Mouse (Mus musculus) lung, postnatal 0 days (tissue): Measurements from ENCODE around the gene Runx2.

Experiments used
- CTCF ChIP-seq: IDR thresholded peaks from 2 replicates; pipeline ENCODE4 v1.5.1; 2016; ENCODE audit warnings: antibody characterized with exemption, mild to moderate bottlenecking
- EP300 ChIP-seq: IDR thresholded peaks from 2 replicates; pipeline ENCODE4 v1.6.1; 2016; ENCODE audit warnings: antibody characterized with exemption, mild to moderate bottlenecking, control low read depth

GRCm38 (mm10) chr17:44546801-44547200, 267.8 kb downstream of the Runx2 start:
- TF ChIP-seq EP300 (no peak), CTCF (no peak)
